Mouse (Mus musculus): ENCODE results near the gene Tssk3.

- peak; percentile 11; the same call in 1 of the 2 replicates for TF ChIP-seq CTCF (IDR thresholded peaks at IDR 0.05; ENCODE audit: control insufficient read depth, insufficient read depth, insufficient replicate concordance, low read depth, low read length)
- no peak for TF ChIP-seq POLR2A (IDR thresholded peaks at IDR 0.05; ENCODE audit: control insufficient read depth, low read depth, low read length)
These were observed 3.9 kb upstream of the Tssk3 start for GRCm38 (mm10) chr4:129494681-129495080.

All from testis, adult 2 months (tissue).